8 mouse cellular contexts compared by ENCODE assay signal in genomic region chr16:44140186-44140787, GRCm38 (mm10). TPM values are rescaled to one million over a fixed set of nuclear protein-coding genes. Genes with fewer than 3 reads are reported as not detected.
A peak's percentile ranks its signal among the peaks of the same experiment; 100 is the strongest.
DNase-seq lines count a peak whose midpoint lies in the region; ATAC-seq and TF ChIP-seq lines count a peak whose summit lies in the region.

No protein-coding gene starts in this region.

- TF ChIP-seq EP300 in CH12.LX (IDR thresholded peaks at IDR 0.05; ENCODE audit: low read length): no peak
- TF ChIP-seq EP300 in heart, postnatal 0 days (IDR thresholded peaks at IDR 0.05; ENCODE audit: low read depth): 0 out of 2 replicates have a peak, but pooled peaks have one; percentile 20

- peak overlapping the region; percentile 32; the same call in 1 of the 2 replicates for H3K4me2 ChIP-seq in CH12.LX (ENCODE audit: insufficient read depth, low read depth, poor library complexity, severe bottlenecking)
- peak overlapping the region; percentile 81 for H3K4me2 ChIP-seq in forebrain, embryonic 11.5 days (ENCODE audit: low read depth, low read length, severe bottlenecking)
- H3K4me2 ChIP-seq in heart, postnatal 0 days (ENCODE audit: low read depth, low read length): peak overlapping the region; percentile 97
- H3K4me2 ChIP-seq in neural tube, embryonic 15.5 days: peak overlapping the region; percentile 72

- H3K79me2 ChIP-seq in CH12.LX (replicated peaks; ENCODE audit: control insufficient read depth, extremely low read depth, insufficient read depth, poor library complexity, severe bottlenecking): peaks cover 50% of the 10 kb centered on the region

- H3K27me3 ChIP-seq in CH12.LX (replicated peaks): no peaks in the 10 kb centered on the region
- no peaks in the 10 kb centered on the region for H3K27me3 ChIP-seq in forebrain, embryonic 11.5 days (ENCODE audit: control insufficient read depth, insufficient read depth, low read length)
- no peaks in the 10 kb centered on the region for H3K27me3 ChIP-seq in heart, postnatal 0 days (ENCODE audit: control insufficient read depth, insufficient read depth, low read length)
- H3K27me3 ChIP-seq in neural tube, embryonic 15.5 days (replicated peaks): no peaks in the 10 kb centered on the region

- H3K4me3 ChIP-seq in CH12.LX (replicated peaks in 1 of 3; ENCODE audit: low read depth in 2 of 3, low read length in 2 of 3, poor library complexity in 1 of 3): peak overlapping the region; percentile 75 to 93 (median 79)
- peak overlapping the region; percentile 92 for H3K4me3 ChIP-seq in forebrain, embryonic 11.5 days (ENCODE audit: low read depth, low read length)
- peak overlapping the region; percentile 93 for H3K4me3 ChIP-seq in heart, postnatal 0 days (ENCODE audit: low read depth, low read length)
- peak overlapping the region; percentile 94 for H3K4me3 ChIP-seq in neural tube, embryonic 15.5 days (replicated peaks)

- peak; percentile 88 for DNase-seq in CH12.LX (ENCODE audit: extremely low read depth)
- DNase-seq in c-Kit-positive CD71-positive TER-119-negative erythroid progenitor cells, embryonic 14.5 days (ENCODE audit: low read depth): peak; percentile 74
- DNase-seq in forebrain, embryonic 11.5 days (ENCODE audit: low spot score): peak; percentile 79
- peak; percentile 89 for DNase-seq in heart, postnatal 0 days (ENCODE audit: low spot score)
- DNase-seq in kidney, postnatal 4 days: peak; percentile 76 to 86
- peak; percentile 87 to 90 for DNase-seq in lung, adult 18-20 months
- peak; percentile 78 for DNase-seq in testis, postnatal 14 days (ENCODE audit: low spot score)

- whole genome bisulfite sequencing in forebrain, embryonic 11.5 days: 0% methylated on average over 43 of the region's 44 CpGs
- under 1% methylated on average over 42 of the region's 44 CpGs for WGBS in heart, postnatal 0 days
- under 1% methylated on average over 43 of the region's 44 CpGs for WGBS in neural tube, embryonic 15.5 days

- peak overlapping the region; percentile 67 for H3K27ac ChIP-seq in CH12.LX (ENCODE audit: insufficient read depth, low read depth)
- H3K27ac ChIP-seq in forebrain, embryonic 11.5 days (ENCODE audit: low read depth, low read length): peak overlapping the region; percentile 97
- peak overlapping the region; percentile 99 for H3K27ac ChIP-seq in heart, postnatal 0 days (ENCODE audit: low read depth)
- peak overlapping the region; percentile 98 for H3K27ac ChIP-seq in neural tube, embryonic 15.5 days (replicated peaks)

- H3K36me3 ChIP-seq in CH12.LX (replicated peaks in 1 of 2; ENCODE audit: control insufficient read depth in 1 of 2, insufficient read depth in 1 of 2, low read length in 1 of 2): peaks cover 0 to 18% of the 10 kb centered on the region in 2 experiments
- H3K36me3 ChIP-seq in forebrain, embryonic 11.5 days (ENCODE audit: control insufficient read depth, insufficient read depth, low read length): no peaks in the 10 kb centered on the region
- H3K36me3 ChIP-seq in heart, postnatal 0 days (replicated peaks; ENCODE audit: control insufficient read depth, insufficient read depth, low read length): no peaks in the 10 kb centered on the region
- H3K36me3 ChIP-seq in neural tube, embryonic 15.5 days: no peaks in the 10 kb centered on the region

- peak; percentile 35 for TF ChIP-seq RAD21 in CH12.LX (IDR thresholded peaks at IDR 0.05; ENCODE audit: low read depth, low read length)

- peak; percentile 63 for ATAC-seq in forebrain, embryonic 11.5 days (replicated peaks; ENCODE audit: low FRiP score)
- ATAC-seq in heart, postnatal 0 days (ENCODE audit: insufficient read depth, low read depth): peak; percentile 42
- ATAC-seq in neural tube, embryonic 15.5 days (ENCODE audit: low FRiP score): peak; percentile 40

- TF ChIP-seq POLR2A in CH12.LX (IDR thresholded peaks at IDR 0.05; ENCODE audit: low read depth, low read length): peak; percentile 30; the same call in 1 of the 2 replicates

- TF ChIP-seq CTCF in CH12.LX (conservative IDR thresholded peaks at IDR 0.05 in 1 of 2, IDR thresholded peaks at IDR 0.05 in 1 of 2; ENCODE audit: low read depth in 2 of 2, low read length in 2 of 2): peak in 1 of 2 experiments; percentile 67; a peak in 2 of 4 replicates
- peak; percentile 46 for TF ChIP-seq CTCF in heart, postnatal 0 days (IDR thresholded peaks at IDR 0.05; ENCODE audit: low read depth)

- H3K4me1 ChIP-seq in CH12.LX (ENCODE audit: control insufficient read depth in 1 of 2, insufficient read depth in 2 of 2): peaks cover 0 to 51% of the 10 kb centered on the region in 2 experiments; a peak in 2 of 4 replicates
- no peaks in the 10 kb centered on the region; the same call in 1 of the 2 replicates for H3K4me1 ChIP-seq in forebrain, embryonic 11.5 days (replicated peaks; ENCODE audit: control insufficient read depth, insufficient read depth, low read length)
- H3K4me1 ChIP-seq in heart, postnatal 0 days (ENCODE audit: control insufficient read depth, insufficient read depth): peaks cover 16% of the 10 kb centered on the region
- H3K4me1 ChIP-seq in neural tube, embryonic 15.5 days: peaks cover 27% of the 10 kb centered on the region

- dilution Hi-C loops in CH12.LX (cut with MboI; ENCODE audit: extremely low pct_ligation_motif_present, extremely low pct_unique_long_range_greater_than_20kb, low sequenced_read_pairs): no loop called here

- no peaks in the 10 kb centered on the region for H3K9me3 ChIP-seq in CH12.LX (replicated peaks; ENCODE audit: low read length)
- no peaks in the 10 kb centered on the region for H3K9me3 ChIP-seq in forebrain, embryonic 11.5 days (ENCODE audit: control insufficient read depth, low read length)
- no peaks in the 10 kb centered on the region for H3K9me3 ChIP-seq in heart, postnatal 0 days (replicated peaks; ENCODE audit: control insufficient read depth, low read length)
- H3K9me3 ChIP-seq in neural tube, embryonic 15.5 days (replicated peaks): no peaks in the 10 kb centered on the region

- H3K9ac ChIP-seq in CH12.LX (ENCODE audit: insufficient read depth, low read depth): peak overlapping the region; percentile 92
- H3K9ac ChIP-seq in forebrain, embryonic 11.5 days (ENCODE audit: low read length): peak overlapping the region; percentile 90
- H3K9ac ChIP-seq in heart, postnatal 0 days (replicated peaks; ENCODE audit: low read depth, low read length): peak overlapping the region; percentile 95
- peak overlapping the region; percentile 88 for H3K9ac ChIP-seq in neural tube, embryonic 15.5 days (replicated peaks)

- in situ Hi-C loops in CH12.LX (cut with MboI; ENCODE audit: low pct_ligation_motif_present, low pct_unique_long_range_greater_than_20kb, low sequenced_read_pairs): no loop called here

TF ChIP-seq in CH12.LX, 34 proteins besides CTCF, POLR2A, EP300 and RAD21 (continues in another document):
- TF ChIP-seq ZC3H11A (IDR thresholded peaks at IDR 0.05; ENCODE audit: low read depth, low read length) (no peak), NRF1 (IDR thresholded peaks at IDR 0.05; ENCODE audit: low read depth, low read length) (peak; percentile 35; the same call in 1 of the 2 replicates), CHD2 (IDR thresholded peaks at IDR 0.05; ENCODE audit: low read length) (0 out of 2 replicates have a peak, but pooled peaks have one; percentile 37), TCF12 (IDR thresholded peaks at IDR 0.05; ENCODE audit: low read depth, low read length) (peak; percentile 40; the same call in 1 of the 2 replicates), ZNF384 (IDR thresholded peaks at IDR 0.05; ENCODE audit: low read depth, low read length) (no peak), TBP (conservative IDR thresholded peaks at IDR 0.05; ENCODE audit: low read depth, low read length) (no peak), MEF2A (IDR thresholded peaks at IDR 0.05; ENCODE audit: borderline replicate concordance, low read depth, low read length) (no peak), SMC3 (IDR thresholded peaks at IDR 0.05; ENCODE audit: low read depth, low read length) (peak; percentile 12; the same call in 1 of the 2 replicates), E2F4 (IDR thresholded peaks at IDR 0.05; ENCODE audit: insufficient replicate concordance, low read depth, low read length) (no peak), MXI1 (IDR thresholded peaks at IDR 0.05; ENCODE audit: low read depth, low read length) (peak; percentile 79; the same call in 1 of the 2 replicates), ELF1 (IDR thresholded peaks at IDR 0.05; ENCODE audit: low read depth, low read length) (peak; percentile 83), MAX (IDR thresholded peaks at IDR 0.05; ENCODE audit: low read length) (0 out of 2 replicates have a peak, but pooled peaks have one; percentile 25), CHD1 (IDR thresholded peaks at IDR 0.05; ENCODE audit: low read depth, low read length) (peak; percentile 16; the same call in 1 of the 2 replicates), IRF4 (IDR thresholded peaks at IDR 0.05; ENCODE audit: low read depth, low read length) (peak; percentile 57; the same call in 1 of the 2 replicates)

RNA-seq across cellular contexts. Expression of gene Naa50, which starts 0.7 kb away (rescaled TPM):
- total RNA-seq in CH12.LX (2012; rRNA removed): 40.1 and 57.5 TPM in 2 replicates
- total RNA-seq in CH12.LX (2014; rRNA removed): 121 and 122 TPM in 2 replicates
- 186 and 200 TPM in 2 replicates for polyA plus RNA-seq in CH12.LX (2012; ENCODE audit: insufficient read length, low read depth)
- polyA plus RNA-seq in forebrain, embryonic 11.5 days (2014; fragmentation: Nextera tagmentation; extraction: Ambion mirVana): 111 and 116 TPM in 2 replicates
- 8.5 and 19.9 TPM in 2 replicates for total RNA-seq in heart, postnatal 0 days (2014; rRNA removed; ENCODE audit: low replicate concordance)
- 50.1 and 57.6 TPM in 2 replicates for polyA plus RNA-seq in heart, postnatal 0 days (2015; fragmentation: Nextera tagmentation; extraction: Ambion mirVana)
- 64.2 and 72.0 TPM in 2 replicates for polyA plus RNA-seq in neural tube, embryonic 15.5 days (2015; fragmentation: Nextera tagmentation; extraction: Ambion mirVana)

RNA-seq across cellular contexts. Expression of gene Atp6v1a, which starts 0.8 kb away (rescaled TPM):
- total RNA-seq in CH12.LX (2012; rRNA removed) (72.4 and 78.5 TPM in 2 replicates), CH12.LX (2014; rRNA removed) (104 and 113 TPM in 2 replicates)
- polyA plus RNA-seq in CH12.LX (2012; ENCODE audit: insufficient read length, low read depth): 71.2 and 75.0 TPM in 2 replicates
- polyA plus RNA-seq in forebrain, embryonic 11.5 days (2014; fragmentation: Nextera tagmentation; extraction: Ambion mirVana): 61.3 and 65.7 TPM in 2 replicates
- total RNA-seq in heart, postnatal 0 days (2014; rRNA removed; ENCODE audit: low replicate concordance): 39.2 and 39.4 TPM in 2 replicates
- 22.3 TPM in 2 replicates for polyA plus RNA-seq in heart, postnatal 0 days (2015; fragmentation: Nextera tagmentation; extraction: Ambion mirVana)
- 138 and 139 TPM in 2 replicates for polyA plus RNA-seq in neural tube, embryonic 15.5 days (2015; fragmentation: Nextera tagmentation; extraction: Ambion mirVana)

RNA-seq across cellular contexts. Expression of gene Usf3, which starts 32.8 kb away (rescaled TPM):
- total RNA-seq in CH12.LX (2012; rRNA removed): 4.8 and 5.2 TPM in 2 replicates
- total RNA-seq in CH12.LX (2014; rRNA removed): 3.6 and 4.0 TPM in 2 replicates
- polyA plus RNA-seq in CH12.LX (2012; ENCODE audit: insufficient read length, low read depth): 5.0 and 8.5 TPM in 2 replicates
- 5.5 and 5.8 TPM in 2 replicates for polyA plus RNA-seq in forebrain, embryonic 11.5 days (2014; fragmentation: Nextera tagmentation; extraction: Ambion mirVana)
- 9.6 and 9.9 TPM in 2 replicates for total RNA-seq in heart, postnatal 0 days (2014; rRNA removed; ENCODE audit: low replicate concordance)
- 1.1 and 1.4 TPM in 2 replicates for polyA plus RNA-seq in heart, postnatal 0 days (2015; fragmentation: Nextera tagmentation; extraction: Ambion mirVana)
- polyA plus RNA-seq in neural tube, embryonic 15.5 days (2015; fragmentation: Nextera tagmentation; extraction: Ambion mirVana): 2.5 TPM in 2 replicates

Comparison
In these comparisons a context has a peak if more than half of its experiments do, and no peak if none do; other contexts are left out.
1. Peak in every context shown above with its lines: DNase-seq, ATAC-seq, H3K4me3 ChIP-seq and H3K27ac ChIP-seq.
2. H3K4me2 ChIP-seq: peak in every context shown above with its lines; median percentile 97 in heart, postnatal 0 days; 81 in forebrain, embryonic 11.5 days; 72 in neural tube, embryonic 15.5 days; 32 in CH12.LX.